Mouse (Mus musculus) myocyte (in vitro differentiated cells): ENCODE results near the gene Sgsm1.

Experiments used
- CEBPB ChIP-seq: IDR thresholded peaks from 2 replicates; pipeline ENCODE4 v1.6.1; 2011; ENCODE audit warnings: mild to moderate bottlenecking, moderate library complexity; ENCODE audit not compliant: poor library complexity, insufficient read depth, severe bottlenecking
- E2F4 ChIP-seq: IDR thresholded peaks from one replicate; pipeline ENCODE4 v1.6.1; 2011; ENCODE audit warnings: mild to moderate bottlenecking, control low read depth, moderate library complexity; ENCODE audit not compliant: insufficient read depth
- MAX ChIP-seq: IDR thresholded peaks from one replicate; pipeline ENCODE4 v1.6.1; 2011; ENCODE audit warnings: low read depth, mild to moderate bottlenecking, control low read depth
- MYOG ChIP-seq, 3 experiments: IDR thresholded peaks; one replicate each; pipeline ENCODE4 v1.6.1; 2011; ENCODE audit warnings: control low read depth in 2 of 3, low read depth in 2 of 3, mild to moderate bottlenecking in 2 of 3; ENCODE audit not compliant: insufficient read length in 2 of 3, control insufficient read depth in 1 of 3, insufficient read depth in 1 of 3
- POLR2A ChIP-seq: IDR thresholded peaks from one replicate; pipeline ENCODE4 v1.6.1; 2011; ENCODE audit warnings: low read depth, mild to moderate bottlenecking, control low read depth, moderate library complexity; ENCODE audit not compliant: insufficient read length
- POLR2AphosphoS2 ChIP-seq: IDR thresholded peaks from one replicate; pipeline ENCODE4 v1.6.1; 2011; ENCODE audit warnings: low read depth, control low read depth; ENCODE audit not compliant: insufficient read length
- REST ChIP-seq: IDR thresholded peaks from one replicate; pipeline ENCODE4 v1.6.1; 2011; ENCODE audit warnings: mild to moderate bottlenecking, control low read depth, moderate library complexity; ENCODE audit not compliant: insufficient read depth, insufficient read length
- TCF12 ChIP-seq: IDR thresholded peaks from one replicate; pipeline ENCODE4 v1.6.1; 2011; ENCODE audit warnings: mild to moderate bottlenecking, control low read depth; ENCODE audit not compliant: poor library complexity, insufficient read depth, severe bottlenecking
- TCF3 ChIP-seq: IDR thresholded peaks from one replicate; pipeline ENCODE4 v1.6.1; 2011; ENCODE audit warnings: low read depth, control low read depth; ENCODE audit not compliant: insufficient read length
- USF1 ChIP-seq: IDR thresholded peaks from one replicate; pipeline ENCODE4 v1.6.1; 2011; ENCODE audit warnings: low read depth, mild to moderate bottlenecking, control low read depth, moderate library complexity

GRCm38 (mm10) chr5:113298826-113299225 is 11.8 kb downstream of the Sgsm1 start:
- TF ChIP-seq POLR2AphosphoS2 (no peak), POLR2A (no peak), E2F4 (no peak), USF1 (no peak), TCF12 (no peak), MAX (no peak), CEBPB (no peak), REST (no peak), MYOG (IDR thresholded peaks at IDR 0.05; ENCODE audit: control insufficient read depth in 1 of 3, insufficient read depth in 1 of 3, insufficient read length in 2 of 3, low read depth in 2 of 3) (no peak), TCF3 (no peak)
